Mouse (Mus musculus) stomach, postnatal 0 days (tissue): Measurements from ENCODE around the gene Ndufaf1. TPM values are rescaled to one million over a fixed set of nuclear protein-coding genes. Genes with fewer than 3 reads are reported as not detected.
"Not testable (repeated sequence)": the region's sequence is repeated elsewhere in the genome, so short reads cannot be mapped to it uniquely, and the experiment has no call there.

Experiments used
- ATAC-seq: fragments of 200-750 bp; cut with Nextera tagmentation; 2 replicates; pipeline ENCODE4 v1.8.0; 2017; ENCODE audit not compliant: low FRiP score, low TSS enrichment
- DNase-seq: peaks from one replicate; pipeline ENCODE4 v3.0.0-alpha.2; 2016; ENCODE audit warnings: low spot score
- H3K27ac ChIP-seq: fragments of 300-500 bp; sonication (generic); replicated peaks from 2 replicates; pipeline ENCODE4 v1.5.1; 2014; ENCODE audit warnings: mild to moderate bottlenecking, control low read depth
- H3K27me3 ChIP-seq: fragments of 300-500 bp; sonication (generic); 2 replicates; pipeline ENCODE4 v1.6.1; 2014; ENCODE audit warnings: low read length; ENCODE audit not compliant: control insufficient read depth, insufficient read depth
- H3K36me3 ChIP-seq: fragments of 300-500 bp; sonication (generic); 2 replicates; pipeline ENCODE4 v1.6.1; 2014; ENCODE audit warnings: low read length, mixed read lengths; ENCODE audit not compliant: control insufficient read depth, insufficient read depth
- H3K4me1 ChIP-seq: fragments of 300-500 bp; sonication (generic); replicated peaks from 2 replicates; pipeline ENCODE4 v1.6.1; 2014; ENCODE audit warnings: antibody characterized with exemption; ENCODE audit not compliant: control insufficient read depth, insufficient read depth
- H3K4me2 ChIP-seq: fragments of 300-500 bp; sonication (generic); replicated peaks from 2 replicates; pipeline ENCODE4 v1.6.1; 2014; ENCODE audit warnings: low read depth, mild to moderate bottlenecking, control low read depth, moderate library complexity
- H3K4me3 ChIP-seq: fragments of 300-500 bp; sonication (generic); 2 replicates; pipeline ENCODE4 v1.5.1; 2014; ENCODE audit warnings: low read depth, low read length, control low read depth
- H3K9ac ChIP-seq: fragments of 300-500 bp; sonication (generic); 2 replicates; pipeline ENCODE4 v1.6.1; 2014; ENCODE audit warnings: mild to moderate bottlenecking, low read length, control low read depth, mixed read lengths
- H3K9me3 ChIP-seq: fragments of 300-500 bp; sonication (generic); 2 replicates; pipeline ENCODE4 v1.6.1; 2016; ENCODE audit warnings: low read length; ENCODE audit not compliant: control insufficient read depth
- CTCF ChIP-seq: IDR thresholded peaks from 2 replicates; pipeline ENCODE4 v1.5.1; 2016; ENCODE audit warnings: antibody characterized with exemption, low read depth, mild to moderate bottlenecking, moderate library complexity
- EP300 ChIP-seq: optimal IDR thresholded peaks from 2 replicates; pipeline ENCODE3; 2016; ENCODE audit warnings: antibody characterized with exemption
- WGBS: fragments of 180-500 bp; shearing (Covaris S2); extraction: QIAGEN DNeasy Blood & Tissue Kit; methylation state at CpG from one replicate; pipeline ENCODE4 v1.1.7; 2014; 5-methylcytosine and 5-hydroxymethylcytosine counted together
- polyA plus RNA-seq: library from polyadenylated mRNA; unstranded; fragments of >200 nt; fragmentation: Nextera tagmentation; extraction: Ambion mirVana; gene quantifications from 2 replicates; pipeline ENCODE4 v1.2.1, GENCODE M21; 2015

Ndufaf1 gene
- polyA plus RNA-seq, 1 experiment from 2014 or later, result 28.0 TPM

DNA sequence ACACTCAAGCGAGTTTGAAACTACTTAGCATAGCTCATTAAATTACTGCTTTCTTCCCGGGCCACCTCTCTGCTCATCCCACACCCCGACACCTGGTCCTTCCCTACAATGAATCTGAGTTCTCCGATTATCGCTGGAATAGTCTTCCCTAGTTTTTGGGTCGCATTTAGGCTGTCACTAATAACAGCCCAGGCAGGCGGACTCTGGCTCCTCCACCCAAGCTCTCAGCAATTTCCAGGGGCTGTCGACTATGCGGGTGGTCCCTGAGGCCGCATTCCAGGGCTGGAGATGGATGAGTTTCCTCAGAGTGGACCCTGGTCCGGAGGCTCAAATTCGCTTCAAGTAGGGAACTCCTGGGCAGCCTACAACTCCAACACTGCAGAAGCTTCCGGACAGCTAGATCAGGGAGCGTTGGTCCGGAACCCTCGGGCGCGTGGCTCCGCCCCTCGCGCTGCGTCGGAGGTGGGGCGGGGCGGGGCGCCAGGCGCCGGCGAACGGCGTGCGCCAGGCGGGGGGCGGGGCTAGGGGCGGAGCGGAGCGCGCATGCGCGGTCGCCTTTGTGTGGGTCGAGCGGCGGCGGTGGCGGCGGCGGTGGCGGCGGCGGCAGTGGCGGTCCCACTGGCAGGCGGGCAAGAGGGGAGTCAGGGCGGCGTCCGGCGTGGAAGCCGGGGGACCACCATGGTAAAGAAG is 12.0 kb upstream of the Ndufaf1 start, which contains the start of gene Rtf1:
Gene Rtf1 (plus strand): TSS at position 544 of the 690 bp plus-strand sequence.
- ATAC-seq, result peak; percentile 97
- Histone ChIP-seq H3K36me3 (no peaks in the 10 kb centered on the region), H3K4me3 (peak within 1 kb of the TSS; percentile 96), H3K4me1 (no peaks in the 10 kb centered on the region), H3K9ac (peak within 1 kb of the TSS; percentile 95), H3K9me3 (no peaks in the 10 kb centered on the region), H3K27me3 (no peaks in the 10 kb centered on the region), H3K4me2 (peak within 1 kb of the TSS; percentile 82), H3K27ac (peak within 1 kb of the TSS; percentile 90)
- 0% methylated on average over 51 of the region's 58 CpGs for WGBS
- DNase-seq, result peak; percentile 96
- no peak for TF ChIP-seq CTCF
- no peak for TF ChIP-seq EP300

- TF ChIP-seq EP300 (no peak), CTCF (peak; percentile 71)
- Histone ChIP-seq H3K27ac (no peak overlapping the region), H3K4me1 (no peaks in the 10 kb centered on the region), H3K4me2 (no peak overlapping the region), H3K4me3 (no peak overlapping the region), H3K9me3 (no peaks in the 10 kb centered on the region), H3K27me3 (no peaks in the 10 kb centered on the region), H3K9ac (no peak overlapping the region), H3K36me3 (no peaks in the 10 kb centered on the region)
- 15% methylated on average over 7 of the region's 7 CpGs for WGBS
- ATAC-seq, result no peak
- DNase-seq, result peak; percentile 24
These were observed 6.4 kb upstream of the Ndufaf1 start for GRCm38 (mm10) chr2:119669010-119669409.

- ATAC-seq, H3K4me2 ChIP-seq, H3K36me3 ChIP-seq, H3K27me3 ChIP-seq, H3K4me1 ChIP-seq, H3K27ac ChIP-seq, H3K9me3 ChIP-seq, H3K9ac ChIP-seq, DNase-seq, H3K4me3 ChIP-seq: not testable (repeated sequence)
- WGBS, result 72% methylated on average over 19 of the region's 23 CpGs
These were observed 3.1 kb upstream of the Ndufaf1 start for GRCm38 (mm10) chr2:119665744-119666143.

DNA sequence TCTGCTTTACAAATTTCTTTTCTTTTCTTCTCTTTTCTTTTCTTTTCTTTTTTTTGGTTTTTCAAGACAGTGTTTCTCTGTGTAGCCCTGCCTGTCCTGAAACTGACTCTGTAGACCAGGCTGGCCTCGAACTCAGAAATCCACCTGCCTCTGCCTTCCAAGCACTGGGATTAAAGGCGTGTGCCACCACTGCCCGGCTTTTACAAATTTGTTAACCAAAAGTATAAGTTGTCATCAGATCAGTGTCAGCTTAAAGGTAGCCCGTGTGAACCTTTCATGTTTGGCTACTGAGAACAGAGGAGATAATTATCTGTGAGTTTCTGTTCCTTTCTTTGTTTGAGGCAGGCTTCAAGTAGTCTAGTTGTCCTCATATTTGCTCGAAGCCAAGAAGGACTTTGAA is 18.4 kb downstream of the Ndufaf1 start:
- Histone ChIP-seq H3K27ac (no peak overlapping the region), H3K4me3 (no peak overlapping the region), H3K4me2 (no peak overlapping the region), H3K36me3 (peaks cover 20% of the 10 kb centered on the region), H3K4me1 (no peaks in the 10 kb centered on the region), H3K9me3 (no peaks in the 10 kb centered on the region), H3K9ac (no peak overlapping the region), H3K27me3 (no peaks in the 10 kb centered on the region)
- TF ChIP-seq EP300 (no peak), CTCF (no peak)
- 91% methylated on average over 5 of the region's 5 CpGs for WGBS
- DNase-seq (no peak), ATAC-seq (no peak)

GRCm38 (mm10) chr2:119641214-119641912 is 21.3 kb downstream of the Ndufaf1 start:
- Histone ChIP-seq H3K27ac (no peak overlapping the region), H3K36me3 (peaks cover 20% of the 10 kb centered on the region), H3K9me3 (no peaks in the 10 kb centered on the region), H3K4me2 (no peak overlapping the region), H3K27me3 (no peaks in the 10 kb centered on the region), H3K4me3 (no peak overlapping the region), H3K4me1 (no peaks in the 10 kb centered on the region), H3K9ac (no peak overlapping the region)
- DNase-seq (no peak), ATAC-seq (no peak)
- TF ChIP-seq CTCF (no peak), EP300 (no peak)
- WGBS, result 94% methylated on average over 5 of the region's 5 CpGs

GRCm38 (mm10) chr2:119636781-119637180 is 25.8 kb downstream of the Ndufaf1 start:
- no peak for ATAC-seq
- Histone ChIP-seq H3K27me3 (no peaks in the 10 kb centered on the region), H3K9ac (no peak overlapping the region), H3K36me3 (peaks cover 18% of the 10 kb centered on the region), H3K4me3 (no peak overlapping the region), H3K27ac (no peak overlapping the region), H3K9me3 (no peaks in the 10 kb centered on the region), H3K4me1 (no peaks in the 10 kb centered on the region), H3K4me2 (no peak overlapping the region)
- 94% methylated on average over 1 of the region's 1 CpGs for WGBS
- no peak for DNase-seq
- TF ChIP-seq EP300 (no peak), CTCF (peak; percentile 28)
